Mouse (Mus musculus) yolk sac, embryonic 10.5 days (tissue): ENCODE results near the gene Magohb.

Source experiments
- DNase-seq: peaks from one replicate; pipeline ENCODE4 v3.0.0-alpha.2; 2017; ENCODE audit warnings: low spot score

Magohb gene

GRCm38 (mm10) chr6:131262009-131262408 is 31.0 kb downstream of the Magohb start:
- DNase-seq: no peak

GRCm38 (mm10) chr6:131247206-131247605 is 45.8 kb downstream of the Magohb start, which contains the start of gene Klra2:
Klra2 (minus strand) TSS chr6:131247362.
- no peak for DNase-seq

DNA sequence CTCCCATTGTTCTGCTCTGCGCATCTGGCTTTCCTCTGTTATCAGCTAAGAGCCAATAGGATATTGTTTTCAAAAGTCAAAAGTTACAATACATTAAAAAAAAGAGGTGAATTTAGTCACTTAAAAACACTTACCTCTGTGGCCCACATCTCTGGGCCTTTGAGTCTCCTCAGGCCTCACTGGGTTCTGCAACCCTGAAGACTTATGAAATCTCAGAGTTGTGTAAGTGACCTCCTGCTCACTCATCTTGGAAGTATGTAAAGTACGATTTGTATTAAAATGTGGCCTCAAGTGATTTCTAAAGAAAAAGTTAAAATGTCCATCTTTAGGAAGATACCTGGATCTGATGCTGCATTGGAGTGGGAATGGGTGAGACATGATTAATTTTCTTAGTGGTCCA is 48.0 kb downstream of the Magohb start:
- DNase-seq: no peak
